Mouse (Mus musculus) embryonic facial prominence, embryonic 15.5 days (tissue): Measurements from ENCODE around the gene Rgs6. TPM values are rescaled to one million over a fixed set of nuclear protein-coding genes. Genes with fewer than 3 reads are reported as not detected.
A peak's percentile ranks its signal among the peaks of the same experiment; 100 is the strongest.

Experiments used
- ATAC-seq: fragments of 200-750 bp; cut with Nextera tagmentation; 2 replicates; pipeline ENCODE4 v1.8.0; 2017; ENCODE audit warnings: low read depth, moderate TSS enrichment; ENCODE audit not compliant: insufficient number of reproducible peaks, low FRiP score, low TSS enrichment
- H3K27ac ChIP-seq: fragments of 300-500 bp; sonication (generic); replicated peaks from 2 replicates; pipeline ENCODE4 v1.5.1; 2015; ENCODE audit warnings: mild to moderate bottlenecking, inconsistent platforms
- H3K27me3 ChIP-seq: fragments of 300-500 bp; sonication (generic); 2 replicates; pipeline ENCODE4 v1.6.1; 2015; ENCODE audit warnings: inconsistent platforms
- H3K36me3 ChIP-seq: fragments of 300-500 bp; sonication (generic); 2 replicates; pipeline ENCODE4 v1.6.1; 2015; ENCODE audit warnings: mild to moderate bottlenecking, inconsistent platforms
- H3K4me1 ChIP-seq: fragments of 300-500 bp; sonication (generic); 2 replicates; pipeline ENCODE4 v1.6.1; 2015; ENCODE audit warnings: inconsistent platforms
- H3K4me2 ChIP-seq: fragments of 300-500 bp; sonication (generic); replicated peaks from 2 replicates; pipeline ENCODE4 v1.6.1; 2015; ENCODE audit warnings: mild to moderate bottlenecking, inconsistent platforms
- H3K4me3 ChIP-seq: fragments of 300-500 bp; sonication (generic); replicated peaks from 2 replicates; pipeline ENCODE4 v1.5.1; 2015; ENCODE audit warnings: mild to moderate bottlenecking, inconsistent platforms
- H3K9ac ChIP-seq: fragments of 300-500 bp; sonication (generic); 2 replicates; pipeline ENCODE4 v1.6.1; 2015; ENCODE audit warnings: inconsistent platforms
- H3K9me3 ChIP-seq: fragments of 300-500 bp; sonication (generic); replicated peaks from 2 replicates; pipeline ENCODE4 v1.6.1; 2016; ENCODE audit warnings: inconsistent platforms
- WGBS: fragments of 180-500 bp; shearing (Covaris S2); methylation state at CpG from one replicate; pipeline ENCODE4 v1.1.7; 2015; 5-methylcytosine and 5-hydroxymethylcytosine counted together
- polyA plus RNA-seq: library from polyadenylated mRNA; unstranded; fragments of >200 nt; fragmentation: Nextera tagmentation; extraction: Ambion mirVana; gene quantifications from 2 replicates; pipeline ENCODE4 v1.2.1, GENCODE M21; 2015

Gene Rgs6
- polyA plus RNA-seq, 1 experiment from 2014 or later: 5.3 TPM

GRCm38 (mm10) chr12:82932706-82933461 is 344.8 kb downstream of the Rgs6 start:
- no peaks in the 10 kb centered on the region for H3K36me3 ChIP-seq

GRCm38 (mm10) chr12:82935121-82935762 is 347.1 kb downstream of the Rgs6 start:
- Histone ChIP-seq H3K27me3 (no peaks in the 10 kb centered on the region), H3K9ac (no peak overlapping the region), H3K36me3 (no peaks in the 10 kb centered on the region), H3K4me1 (no peaks in the 10 kb centered on the region), H3K9me3 (no peaks in the 10 kb centered on the region), H3K4me2 (no peak overlapping the region), H3K4me3 (no peak overlapping the region), H3K27ac (no peak overlapping the region)
- WGBS: 78% methylated on average over 6 of the region's 6 CpGs
- ATAC-seq: no peak

More at GRCm38 (mm10) chr12:82932706-82933461, 344.8 kb downstream of the Rgs6 start:
- Histone ChIP-seq H3K4me3 (no peak overlapping the region), H3K9me3 (no peaks in the 10 kb centered on the region), H3K9ac (no peak overlapping the region), H3K27me3 (no peaks in the 10 kb centered on the region), H3K27ac (no peak overlapping the region), H3K4me2 (no peak overlapping the region), H3K4me1 (no peaks in the 10 kb centered on the region)
- no peak for ATAC-seq
- WGBS: 70% methylated on average over 14 of the region's 14 CpGs

- 77% methylated on average over 1 of the region's 1 CpGs for WGBS
- H3K36me3 ChIP-seq: no peaks in the 10 kb centered on the region
- H3K27me3 ChIP-seq: no peaks in the 10 kb centered on the region
- no peak overlapping the region for H3K9ac ChIP-seq
- H3K4me1 ChIP-seq: no peaks in the 10 kb centered on the region
- H3K4me2 ChIP-seq: no peak overlapping the region
- no peaks in the 10 kb centered on the region for H3K9me3 ChIP-seq
- H3K27ac ChIP-seq: no peak overlapping the region
- H3K4me3 ChIP-seq: no peak overlapping the region
- no peak for ATAC-seq
Observed at GRCm38 (mm10) chr12:82935767-82936166, 347.7 kb downstream of the Rgs6 start.

GRCm38 (mm10) chr12:82940461-82940860 is 352.4 kb downstream of the Rgs6 start:
- no peaks in the 10 kb centered on the region for H3K36me3 ChIP-seq
- no peak overlapping the region for H3K9ac ChIP-seq
- no peak overlapping the region for H3K27ac ChIP-seq
- 32% methylated on average over 4 of the region's 4 CpGs for WGBS
- no peak overlapping the region for H3K4me3 ChIP-seq
- no peak overlapping the region for H3K4me2 ChIP-seq
- no peak for ATAC-seq
- H3K27me3 ChIP-seq: no peaks in the 10 kb centered on the region
- H3K9me3 ChIP-seq: no peaks in the 10 kb centered on the region
- no peaks in the 10 kb centered on the region for H3K4me1 ChIP-seq

GRCm38 (mm10) chr12:82946507-82946906 is 358.4 kb downstream of the Rgs6 start:
- Histone ChIP-seq H3K9me3 (no peaks in the 10 kb centered on the region), H3K4me3 (no peak overlapping the region), H3K4me1 (peaks cover 3% of the 10 kb centered on the region; the same call in 1 of the 2 replicates), H3K4me2 (peak overlapping the region; percentile 31), H3K9ac (no peak overlapping the region), H3K36me3 (no peaks in the 10 kb centered on the region), H3K27me3 (no peaks in the 10 kb centered on the region), H3K27ac (0 out of 2 replicates have a peak overlapping the region, but pooled peaks have one; percentile 45)
- 1% methylated on average over 5 of the region's 5 CpGs for WGBS
- ATAC-seq: peak; percentile 51; the same call in 1 of the 2 replicates

- no peak overlapping the region for H3K27ac ChIP-seq
- H3K36me3 ChIP-seq: no peaks in the 10 kb centered on the region
- no peak overlapping the region for H3K9ac ChIP-seq
- H3K4me2 ChIP-seq: no peak overlapping the region
- WGBS: 84% methylated on average over 9 of the region's 9 CpGs
- H3K27me3 ChIP-seq: no peaks in the 10 kb centered on the region
- H3K4me3 ChIP-seq: no peak overlapping the region
- H3K9me3 ChIP-seq: no peaks in the 10 kb centered on the region
- ATAC-seq: no peak
- H3K4me1 ChIP-seq: no peaks in the 10 kb centered on the region
Observed at GRCm38 (mm10) chr12:82961111-82961510, 373.0 kb downstream of the Rgs6 start.

GRCm38 (mm10) chr12:82961852-82962251 is 373.8 kb downstream of the Rgs6 start:
- Histone ChIP-seq H3K27ac (no peak overlapping the region), H3K4me1 (no peaks in the 10 kb centered on the region), H3K4me3 (no peak overlapping the region), H3K27me3 (no peaks in the 10 kb centered on the region), H3K9me3 (no peaks in the 10 kb centered on the region), H3K4me2 (no peak overlapping the region), H3K9ac (no peak overlapping the region), H3K36me3 (no peaks in the 10 kb centered on the region)
- ATAC-seq: no peak
- 45% methylated on average over 4 of the region's 4 CpGs for WGBS

- Histone ChIP-seq H3K4me3 (no peak overlapping the region), H3K9ac (no peak overlapping the region), H3K4me2 (no peak overlapping the region), H3K9me3 (no peaks in the 10 kb centered on the region), H3K4me1 (peaks cover 6% of the 10 kb centered on the region; the same call in 1 of the 2 replicates), H3K27ac (no peak overlapping the region), H3K36me3 (no peaks in the 10 kb centered on the region), H3K27me3 (no peaks in the 10 kb centered on the region)
- ATAC-seq: no peak
- WGBS: 44% methylated on average over 4 of the region's 4 CpGs
Observed at GRCm38 (mm10) chr12:82970521-82971105, 382.5 kb downstream of the Rgs6 start.

- Histone ChIP-seq H3K9ac (no peak overlapping the region), H3K4me2 (no peak overlapping the region), H3K27ac (no peak overlapping the region), H3K9me3 (no peaks in the 10 kb centered on the region), H3K27me3 (no peaks in the 10 kb centered on the region), H3K36me3 (no peaks in the 10 kb centered on the region), H3K4me3 (no peak overlapping the region), H3K4me1 (peaks cover 6% of the 10 kb centered on the region; the same call in 1 of the 2 replicates)
- WGBS: 26% methylated on average over 1 of the region's 1 CpGs
- ATAC-seq: no peak; the same call in 1 of the 2 replicates
Observed at GRCm38 (mm10) chr12:82971176-82971575, 383.1 kb downstream of the Rgs6 start.

- H3K9me3 ChIP-seq: no peaks in the 10 kb centered on the region
- H3K27ac ChIP-seq: no peak overlapping the region
- no peak overlapping the region for H3K4me2 ChIP-seq
- ATAC-seq: no peak
- no peak overlapping the region for H3K4me3 ChIP-seq
- no peaks in the 10 kb centered on the region for H3K27me3 ChIP-seq
- H3K9ac ChIP-seq: no peak overlapping the region
- no peaks in the 10 kb centered on the region for H3K36me3 ChIP-seq
- peaks cover 6% of the 10 kb centered on the region; the same call in 1 of the 2 replicates for H3K4me1 ChIP-seq
Observed at GRCm38 (mm10) chr12:82972661-82973060, 384.6 kb downstream of the Rgs6 start.

- no peak overlapping the region for H3K27ac ChIP-seq
- WGBS: 85% methylated on average over 3 of the region's 3 CpGs
- H3K27me3 ChIP-seq: no peaks in the 10 kb centered on the region
- no peaks in the 10 kb centered on the region for H3K36me3 ChIP-seq
- ATAC-seq: no peak
- H3K4me3 ChIP-seq: no peak overlapping the region
- no peak overlapping the region for H3K4me2 ChIP-seq
- peaks cover 6% of the 10 kb centered on the region; the same call in 1 of the 2 replicates for H3K4me1 ChIP-seq
- no peaks in the 10 kb centered on the region for H3K9me3 ChIP-seq
- H3K9ac ChIP-seq: no peak overlapping the region
Observed at GRCm38 (mm10) chr12:82973771-82974170, 385.7 kb downstream of the Rgs6 start.
